Mouse (Mus musculus): ENCODE results near the gene Itprid1.

Gene Itprid1

GRCm38 (mm10) chr6:55836650-55837320 lies at the start of gene Itprid1:
Itprid1 (plus strand) TSS chr6:55836895.
- DNase-seq: no peak

GRCm38 (mm10) chr6:55789557-55789956 lies 47.1 kb upstream of the Itprid1 start:
- no peak for DNase-seq

- no peak for DNase-seq
These were observed 44.7 kb upstream of the Itprid1 start for GRCm38 (mm10) chr6:55791852-55792496.

GRCm38 (mm10) chr6:55792536-55792935 lies 44.2 kb upstream of the Itprid1 start:
- no peak for DNase-seq

GRCm38 (mm10) chr6:55802686-55803085 lies 34.0 kb upstream of the Itprid1 start:
- DNase-seq: no peak

- DNase-seq: no peak
These were observed 33.3 kb upstream of the Itprid1 start for GRCm38 (mm10) chr6:55803357-55803756.

- peak; percentile 12 for DNase-seq
These were observed 32.6 kb upstream of the Itprid1 start for GRCm38 (mm10) chr6:55803991-55804680.

- no peak for DNase-seq
These were observed 32.1 kb upstream of the Itprid1 start for GRCm38 (mm10) chr6:55804681-55805000.

GRCm38 (mm10) chr6:55805291-55806137 lies 31.2 kb upstream of the Itprid1 start:
- DNase-seq: no peak

- no peak for DNase-seq
These were observed 30.2 kb upstream of the Itprid1 start for GRCm38 (mm10) chr6:55806537-55806936.

- no peak for DNase-seq
These were observed 28.0 kb upstream of the Itprid1 start for GRCm38 (mm10) chr6:55808692-55809091.

- no peak for DNase-seq
These were observed 25.5 kb upstream of the Itprid1 start for GRCm38 (mm10) chr6:55811153-55811552.

- DNase-seq: no peak
These were observed 24.3 kb upstream of the Itprid1 start for GRCm38 (mm10) chr6:55812353-55812752.

- DNase-seq: no peak
These were observed 22.3 kb upstream of the Itprid1 start for GRCm38 (mm10) chr6:55814184-55814926.

- DNase-seq: no peak
These were observed 19.8 kb upstream of the Itprid1 start for GRCm38 (mm10) chr6:55816911-55817310.

GRCm38 (mm10) chr6:55829722-55830121 lies 7.0 kb upstream of the Itprid1 start:
- DNase-seq: no peak

GRCm38 (mm10) chr6:55852589-55852988 lies 15.9 kb downstream of the Itprid1 start:
- DNase-seq: no peak

GRCm38 (mm10) chr6:55856085-55856484 lies 19.4 kb downstream of the Itprid1 start:
- DNase-seq: no peak

GRCm38 (mm10) chr6:55865206-55865605 lies 28.5 kb downstream of the Itprid1 start:
- no peak for DNase-seq

GRCm38 (mm10) chr6:55879356-55879960 lies 42.8 kb downstream of the Itprid1 start:
- no peak for DNase-seq

GRCm38 (mm10) chr6:55880886-55881285 lies 44.2 kb downstream of the Itprid1 start:
- no peak for DNase-seq

- DNase-seq: no peak
These were observed 50.9 kb downstream of the Itprid1 start for GRCm38 (mm10) chr6:55887598-55887997.
